Mouse (Mus musculus) spleen, postnatal 4 days (tissue): ENCODE measurements around the gene Pdzrn3.

ENCODE experiments used
- DNase-seq, 2 experiments: peaks; one replicate each; pipeline ENCODE4 v3.0.0; 2022; ENCODE audit warnings: low spot score in 2 of 2

Gene Pdzrn3

DNA sequence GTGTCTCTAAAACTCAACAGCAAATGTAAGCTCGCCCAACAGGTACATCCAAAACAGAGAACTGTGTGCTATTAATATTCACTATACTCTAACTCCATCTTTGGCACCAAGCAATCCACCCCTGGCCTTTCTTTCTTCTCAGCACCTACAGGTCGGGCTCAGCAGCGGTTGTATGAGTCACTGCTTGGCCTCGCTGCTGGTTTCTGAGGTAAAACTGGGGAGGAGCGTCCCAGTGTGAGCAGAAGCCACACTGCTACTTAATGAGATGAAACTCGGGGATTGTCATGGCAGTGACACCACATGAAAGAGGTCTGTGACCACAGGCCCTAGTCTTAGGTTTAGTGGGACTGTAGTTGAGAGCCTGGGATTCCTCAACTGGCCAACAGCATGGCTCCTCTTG lies 120.3 kb downstream of the Pdzrn3 start:
- no peak for DNase-seq

DNA sequence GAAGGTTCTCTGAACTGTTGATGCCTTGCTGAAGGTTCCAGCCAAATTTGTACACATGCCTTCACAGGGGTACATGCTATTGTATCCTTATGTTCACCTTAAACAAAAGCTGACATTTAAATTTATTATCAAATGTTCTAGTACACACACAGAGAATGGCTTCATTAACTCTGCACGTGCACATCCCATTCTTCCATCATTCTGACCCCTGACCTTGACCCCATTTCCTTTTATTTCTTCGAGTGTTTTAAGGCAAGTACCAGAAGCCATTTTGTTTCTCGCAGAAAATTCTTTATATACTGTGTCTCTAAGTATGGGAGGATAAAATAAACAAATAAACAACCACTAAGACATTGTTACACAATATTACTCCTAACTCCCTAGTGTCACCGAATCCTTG lies 123.0 kb downstream of the Pdzrn3 start:
- DNase-seq, result no peak

DNA sequence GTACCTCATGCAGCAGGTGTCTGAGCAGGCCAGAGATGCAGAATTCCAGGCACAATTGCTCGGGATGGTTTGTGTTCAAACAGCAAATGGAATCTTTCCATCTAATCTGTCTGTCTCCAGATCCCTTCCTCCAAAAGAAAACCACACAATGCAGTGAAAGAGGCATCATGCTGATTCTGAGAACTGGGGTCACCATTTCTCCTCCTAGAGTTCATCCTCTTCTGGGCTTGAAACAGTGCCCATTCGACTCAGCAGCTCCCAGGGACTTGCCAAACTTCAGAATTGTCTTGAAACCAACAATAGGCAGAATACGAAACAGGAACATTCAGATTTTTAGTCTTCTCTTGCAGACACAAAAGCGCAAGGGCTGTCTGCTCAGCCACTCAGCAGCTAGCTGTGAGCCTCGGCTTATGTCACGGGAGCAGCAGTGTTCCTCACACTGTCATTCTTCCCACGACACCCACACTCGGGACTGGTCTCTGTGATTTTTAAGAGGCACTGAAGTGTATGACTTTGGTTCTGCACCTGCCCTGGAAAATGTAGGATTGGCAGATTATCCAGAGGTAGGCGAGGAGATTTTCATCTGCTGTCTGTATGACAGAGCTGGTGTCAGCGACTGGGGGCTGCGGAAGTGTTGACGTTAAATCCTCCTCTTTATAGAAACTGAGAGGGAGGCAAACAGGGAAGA lies 125.6 kb downstream of the Pdzrn3 start:
- DNase-seq, result no peak

DNA sequence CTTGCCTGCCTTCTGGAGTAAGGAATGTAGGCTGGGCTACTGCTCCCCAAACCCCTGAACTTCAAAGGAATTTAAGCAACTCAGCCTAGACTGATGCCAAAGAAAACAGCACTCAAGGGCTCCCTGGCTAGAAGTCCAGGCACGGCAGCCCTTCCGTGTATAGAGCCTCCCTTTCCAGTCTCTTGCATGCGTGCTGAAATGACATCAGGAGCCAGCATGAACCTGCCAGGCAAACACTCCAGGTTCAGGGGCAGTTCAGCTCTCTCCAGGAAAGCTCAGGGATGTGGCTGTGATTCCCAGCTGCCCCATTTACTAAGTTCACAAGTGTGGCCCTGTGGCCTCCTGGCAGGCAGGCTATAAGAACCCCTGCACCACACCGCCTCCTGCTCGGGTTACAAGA lies 126.5 kb downstream of the Pdzrn3 start:
- no peak for DNase-seq

DNA sequence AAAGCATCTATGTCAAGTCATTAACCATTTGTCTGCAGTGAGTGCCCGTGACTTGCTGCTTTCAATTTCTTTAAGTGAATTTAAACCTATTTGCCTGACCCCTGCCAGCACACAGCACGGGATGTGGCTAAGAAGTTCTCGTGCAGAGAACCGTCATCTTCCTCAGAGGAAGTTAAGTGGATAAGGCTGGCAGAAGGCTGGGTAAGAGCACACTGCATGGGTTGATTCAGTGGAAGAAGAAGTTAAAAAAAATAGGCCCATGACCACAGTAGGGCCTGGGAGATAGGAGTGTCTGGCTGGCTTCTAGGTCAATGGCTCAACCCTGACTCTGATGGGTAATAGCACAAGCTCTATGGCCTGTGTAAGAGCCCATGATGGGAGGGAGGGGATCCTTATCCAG lies 131.6 kb downstream of the Pdzrn3 start:
- DNase-seq, result no peak

DNA sequence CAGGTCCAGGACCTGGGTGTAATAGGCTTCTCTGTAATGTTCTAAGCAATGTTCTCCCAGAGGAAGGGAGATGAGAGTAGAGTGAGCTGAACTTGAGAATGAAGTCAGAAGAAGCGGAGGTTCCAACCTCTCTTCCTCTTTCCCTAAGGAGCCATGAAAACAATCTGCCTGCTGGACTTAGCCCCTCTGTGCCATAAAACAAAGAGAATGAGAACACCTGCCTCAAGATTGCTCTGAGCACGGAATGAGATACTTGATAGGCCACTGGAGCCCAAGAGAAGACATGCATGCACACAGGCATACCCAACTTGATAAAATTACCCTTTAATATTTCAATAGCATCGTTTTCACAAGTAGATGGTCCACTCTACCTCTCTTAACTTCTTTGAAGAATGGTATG lies 133.3 kb downstream of the Pdzrn3 start:
- DNase-seq, result no peak

DNA sequence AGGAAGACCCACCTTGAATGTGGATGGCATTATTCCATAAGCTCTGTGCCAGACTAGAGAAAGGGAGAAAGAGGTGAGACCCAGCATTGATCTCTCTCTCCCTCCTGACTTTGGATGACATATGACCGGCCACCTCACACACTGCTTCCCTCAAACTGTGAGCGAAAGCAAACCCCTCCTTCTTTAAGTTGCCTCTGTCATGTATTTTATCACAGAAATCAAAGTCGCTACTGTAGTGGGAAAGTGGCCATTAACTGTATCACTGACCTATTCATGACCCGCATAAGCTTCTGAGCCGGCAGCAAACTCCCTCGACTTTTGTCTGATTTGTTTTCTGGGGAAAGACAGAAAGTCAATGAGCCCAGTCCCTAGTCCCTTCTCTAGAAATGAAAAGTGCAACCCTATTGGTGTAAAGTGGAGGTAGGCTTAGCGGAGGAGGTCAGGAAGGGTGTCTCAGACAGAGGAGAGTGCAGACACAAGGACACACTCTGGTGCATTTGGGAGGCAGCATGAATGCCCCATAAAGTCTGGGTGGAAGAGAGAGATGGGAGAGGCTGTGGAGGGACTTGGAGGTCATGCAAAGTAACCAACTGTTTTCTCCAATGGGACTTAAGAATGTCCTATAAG lies 134.4 kb downstream of the Pdzrn3 start:
- no peak for DNase-seq

DNA sequence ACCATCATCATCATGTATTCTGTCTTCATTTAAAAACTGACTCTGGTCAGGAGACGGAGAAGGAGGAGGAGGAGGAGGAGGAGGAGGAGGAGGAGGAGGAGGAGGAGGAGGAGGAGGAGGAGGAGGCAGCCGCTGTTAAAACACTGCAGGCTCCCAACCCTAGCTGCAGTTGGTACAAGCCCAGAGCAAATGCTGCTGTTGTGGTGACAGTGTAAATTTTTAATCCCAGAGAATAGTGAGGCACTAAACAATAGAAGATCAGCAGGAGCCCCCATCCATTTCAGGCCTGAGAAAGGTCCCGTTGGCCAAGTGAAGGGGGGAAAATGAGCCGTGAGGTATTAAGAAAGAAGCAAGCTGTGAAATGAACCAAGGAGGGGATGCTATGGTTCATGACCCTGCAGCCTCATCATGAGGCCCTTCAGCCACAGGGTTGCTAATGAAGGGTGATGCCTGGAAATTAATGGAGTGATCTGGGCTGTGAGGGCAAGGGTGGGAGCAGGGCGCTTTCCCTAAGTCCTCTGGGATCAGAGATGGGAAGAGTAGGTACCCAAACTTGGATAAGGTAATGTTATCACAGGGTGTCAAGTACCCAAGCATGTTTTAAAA lies 141.0 kb downstream of the Pdzrn3 start:
- DNase-seq, result no peak

DNA sequence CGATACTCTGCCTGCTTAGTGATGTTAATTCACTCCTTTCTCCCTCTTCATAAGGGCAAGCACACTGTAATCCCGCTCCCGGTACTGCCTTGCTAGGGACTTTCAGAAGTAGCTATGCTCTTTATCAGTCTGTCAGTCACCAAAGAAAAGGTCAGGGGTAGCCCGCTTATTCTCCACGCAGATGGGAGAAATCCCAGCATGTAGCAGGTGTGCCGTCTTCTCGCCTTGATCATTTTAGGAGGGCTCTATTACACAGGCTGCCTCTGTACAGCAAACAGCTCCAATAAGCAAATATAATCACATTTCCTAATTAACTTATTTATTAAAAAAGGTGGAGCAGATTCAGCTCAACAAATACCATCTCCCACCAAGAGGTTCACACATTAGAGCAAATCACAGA lies 141.5 kb downstream of the Pdzrn3 start:
- no peak for DNase-seq

DNA sequence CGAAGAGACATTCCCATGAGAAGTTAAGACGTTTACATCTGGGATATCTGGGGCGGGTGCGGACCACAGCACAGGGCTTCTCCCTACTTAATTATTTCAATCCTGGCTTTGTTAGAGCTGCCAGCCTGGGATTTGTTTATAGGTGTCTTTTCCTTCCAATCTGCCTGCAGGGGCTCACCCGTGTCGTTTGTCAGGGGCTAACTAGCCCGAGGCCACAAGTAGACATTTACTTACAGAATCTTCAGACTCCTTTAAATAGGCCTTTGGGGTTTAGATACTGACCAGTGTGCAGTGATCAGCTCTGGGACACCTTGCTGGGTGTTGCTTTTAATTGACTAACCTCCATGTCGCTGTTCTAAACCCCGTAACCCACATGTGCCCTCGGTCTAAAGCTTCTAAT lies 143.3 kb downstream of the Pdzrn3 start:
- no peak for DNase-seq

DNA sequence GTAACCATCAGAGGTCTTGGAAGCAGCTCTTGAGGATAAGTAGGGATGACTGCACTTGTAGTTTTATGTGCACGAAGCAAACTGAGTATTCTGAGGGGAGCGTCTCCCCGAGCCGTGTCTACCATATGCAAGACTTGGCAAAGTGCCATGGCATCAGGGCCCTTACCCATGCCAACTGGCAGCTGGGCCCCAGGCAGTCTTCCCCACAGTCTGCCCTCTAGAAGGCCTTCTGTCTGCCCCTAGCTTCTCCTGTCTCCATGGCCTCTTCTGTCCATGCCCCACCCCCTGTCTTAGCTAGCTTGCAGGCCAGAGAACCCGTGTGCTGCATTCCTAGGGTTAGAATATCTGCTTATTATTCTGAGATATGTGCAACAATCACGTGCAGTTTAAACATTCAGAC lies 144.0 kb downstream of the Pdzrn3 start:
- DNase-seq, result no peak

DNA sequence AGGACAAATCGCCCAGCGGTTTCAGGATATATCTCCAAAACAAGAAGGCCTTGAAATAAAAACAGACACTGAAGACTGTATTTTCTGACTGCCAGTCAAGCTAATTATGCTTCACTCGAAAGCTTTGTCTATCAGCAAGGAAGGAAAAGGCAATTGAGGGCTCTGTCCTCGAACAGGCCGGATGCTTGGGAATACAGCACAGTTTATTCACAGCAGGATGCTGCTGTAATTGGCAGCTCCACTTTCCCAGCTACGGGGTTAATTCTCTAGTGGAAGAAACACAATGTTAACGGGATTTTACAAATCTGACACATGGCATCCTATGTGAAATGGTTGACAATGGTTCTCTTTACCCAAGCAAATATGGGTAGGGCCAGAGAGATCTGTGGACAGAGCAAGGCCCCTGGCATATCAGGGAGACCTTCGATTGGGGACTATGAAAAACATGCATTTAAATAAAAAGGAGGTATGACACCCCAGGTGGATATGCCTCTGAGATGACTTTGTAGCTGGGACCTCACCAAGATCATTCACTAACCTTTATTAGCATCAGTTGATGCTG lies 150.3 kb downstream of the Pdzrn3 start:
- no peak for DNase-seq

DNA sequence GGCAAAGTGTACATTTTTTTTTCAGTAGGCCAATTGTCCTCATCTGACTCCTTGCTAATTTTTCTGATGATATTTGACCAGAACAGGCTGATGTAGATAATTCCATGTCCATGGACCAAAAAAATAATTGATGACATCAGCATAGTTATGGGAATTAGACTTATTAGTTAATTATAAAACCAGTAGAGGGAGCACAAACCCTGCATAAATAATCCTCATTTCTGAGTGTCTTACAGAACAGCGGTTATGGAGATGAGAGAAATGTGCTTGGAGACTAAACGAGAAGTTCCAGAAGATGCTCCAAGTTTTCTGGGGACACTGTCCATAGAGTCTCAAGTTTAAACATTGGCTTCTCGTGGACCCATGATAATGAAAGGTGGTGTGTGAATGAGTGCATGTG lies 157.4 kb downstream of the Pdzrn3 start:
- DNase-seq, result no peak

DNA sequence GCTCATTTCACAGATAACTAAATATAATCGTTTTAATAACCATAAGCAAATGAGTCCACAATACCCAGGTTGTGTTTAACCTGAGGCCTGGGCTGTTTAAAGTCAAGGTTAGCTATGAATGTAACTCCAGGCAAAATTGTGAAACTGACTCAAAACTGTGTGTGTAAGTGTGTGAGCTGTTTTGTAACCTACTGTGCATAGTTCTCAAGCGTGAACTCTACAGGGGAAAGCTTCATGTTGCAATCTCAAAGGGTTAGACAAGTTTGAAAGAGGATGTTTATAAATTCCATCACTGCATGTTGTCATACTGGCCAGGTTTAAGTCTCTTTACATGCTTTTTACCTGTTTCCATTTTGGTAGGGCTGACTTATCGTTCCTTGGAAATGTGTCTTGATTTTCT lies 158.7 kb downstream of the Pdzrn3 start:
- no peak for DNase-seq

DNA sequence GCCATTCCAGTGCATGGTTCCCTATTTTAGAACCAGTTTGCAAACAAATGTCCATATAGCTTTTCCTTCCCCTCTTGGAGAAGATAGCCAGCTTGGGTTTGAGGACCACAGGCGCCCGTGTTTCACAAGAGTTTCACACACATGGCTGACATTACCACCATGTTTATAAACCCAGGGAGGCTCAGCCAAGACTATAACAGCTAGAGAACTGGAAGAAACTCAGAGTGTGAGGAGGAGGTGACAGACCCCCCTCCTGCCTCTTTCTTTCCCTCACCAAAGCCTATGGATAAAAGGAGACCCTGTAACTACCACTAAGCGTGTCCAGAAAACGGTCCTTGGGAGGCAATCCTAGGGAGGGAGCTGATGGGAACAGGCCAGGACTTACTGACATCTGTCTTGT lies 159.5 kb downstream of the Pdzrn3 start:
- no peak for DNase-seq

DNA sequence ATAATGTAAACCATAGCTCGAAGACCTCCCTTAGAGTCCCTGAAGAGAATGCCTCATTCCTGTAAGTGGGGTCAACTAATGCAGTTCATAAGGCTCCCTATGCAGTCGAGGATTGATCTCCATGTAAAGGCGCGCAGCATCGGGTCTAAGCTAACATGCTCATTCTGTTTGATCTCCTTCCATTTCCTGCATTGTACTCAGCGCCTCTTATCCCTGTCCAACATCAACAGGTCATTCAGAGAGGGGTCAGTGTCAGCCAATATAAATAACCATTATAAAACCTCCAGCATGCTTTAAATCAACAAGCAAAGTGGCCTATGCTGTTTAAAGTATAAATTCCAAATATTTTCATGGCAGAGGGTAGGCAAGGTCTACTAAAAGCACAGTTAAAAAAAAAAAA lies 159.9 kb downstream of the Pdzrn3 start:
- DNase-seq, result no peak

DNA sequence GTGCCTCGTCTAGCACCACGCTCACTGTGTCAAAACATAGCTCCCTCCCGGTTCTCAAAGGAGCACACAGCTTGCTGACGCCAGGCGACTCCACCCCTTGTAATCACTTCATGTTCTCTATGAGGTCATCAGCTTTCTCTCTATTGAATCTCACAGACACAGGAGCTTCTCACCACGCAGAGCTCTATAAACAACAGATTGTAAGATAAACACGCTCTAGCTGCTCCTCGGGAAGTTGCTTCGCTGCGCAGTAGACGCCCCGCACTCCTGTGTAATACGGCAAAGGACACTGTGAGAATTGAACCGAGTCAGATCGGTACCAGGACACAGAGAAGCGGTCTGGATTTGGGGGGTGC lies 162.3 kb downstream of the Pdzrn3 start:
- no peak for DNase-seq

DNA sequence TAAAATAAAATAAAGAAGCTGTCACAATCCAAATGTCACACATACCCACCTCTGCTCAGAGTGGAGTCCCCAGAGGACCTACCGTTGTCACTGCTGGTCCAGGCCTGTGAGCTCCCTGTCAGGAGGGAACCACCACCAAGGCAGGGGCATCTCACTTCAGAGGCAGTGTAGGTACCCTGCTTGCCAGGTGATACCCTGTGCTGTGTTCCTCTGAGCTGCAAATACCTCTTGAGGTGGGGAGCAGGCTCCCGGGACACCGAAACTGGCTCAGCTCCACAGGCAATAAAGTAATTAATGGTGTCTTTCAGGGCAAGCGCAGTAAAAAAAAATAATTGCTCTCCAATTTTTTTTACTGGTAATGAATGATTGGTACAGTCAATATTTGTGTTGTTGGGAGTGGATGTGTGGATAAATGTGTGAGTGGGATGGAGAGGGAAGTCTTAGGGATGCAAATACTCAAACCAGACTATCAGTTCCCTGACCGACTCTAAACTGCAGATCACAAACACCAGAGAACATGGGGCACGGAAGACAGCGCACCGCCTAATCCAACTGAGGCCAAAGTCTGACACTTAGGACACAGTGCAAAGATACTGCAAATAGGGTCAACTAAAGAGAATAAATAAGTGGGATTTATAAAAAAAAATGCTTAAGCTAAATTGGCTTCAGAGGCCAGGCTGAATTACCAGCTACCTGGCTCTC lies 162.8 kb downstream of the Pdzrn3 start:
- no peak for DNase-seq

DNA sequence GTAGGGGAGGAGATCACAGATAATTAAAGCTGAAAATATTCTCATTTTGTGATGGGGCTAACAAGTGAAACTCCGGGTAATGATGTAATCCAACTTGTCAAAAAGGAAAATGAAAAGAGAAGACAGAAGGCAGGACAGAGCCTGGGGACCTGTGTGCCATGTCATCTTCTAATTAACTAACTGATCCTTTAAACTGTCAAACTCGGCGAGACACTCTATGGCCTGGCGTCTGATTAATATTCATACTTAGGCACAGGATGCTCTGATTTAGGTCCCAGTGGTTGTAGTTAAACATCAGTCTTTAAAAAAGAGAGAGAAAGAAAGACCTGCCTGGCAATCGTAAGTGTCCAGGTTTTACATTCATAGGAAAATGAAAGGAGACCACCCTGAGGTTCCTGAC lies 164.6 kb downstream of the Pdzrn3 start:
- DNase-seq, result no peak

DNA sequence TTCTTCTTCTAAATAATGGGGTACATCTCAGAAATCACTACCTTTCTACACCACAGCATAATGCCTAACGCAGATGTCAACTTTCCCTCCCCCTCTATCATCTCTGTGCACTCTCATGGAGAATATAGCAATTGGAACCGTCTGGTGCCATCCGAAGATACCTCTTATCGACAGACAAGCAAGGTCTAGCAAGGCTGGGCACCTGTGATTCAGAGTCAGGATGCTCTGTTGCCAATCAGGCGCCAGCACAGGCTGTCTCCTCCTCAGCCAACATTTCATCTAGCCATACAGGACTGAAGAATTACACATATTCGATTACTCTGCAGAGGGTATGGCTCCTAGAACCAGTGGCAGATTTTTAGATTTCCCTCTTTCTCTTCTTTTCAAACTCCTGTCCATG lies 165.6 kb downstream of the Pdzrn3 start:
- DNase-seq, result no peak

DNA sequence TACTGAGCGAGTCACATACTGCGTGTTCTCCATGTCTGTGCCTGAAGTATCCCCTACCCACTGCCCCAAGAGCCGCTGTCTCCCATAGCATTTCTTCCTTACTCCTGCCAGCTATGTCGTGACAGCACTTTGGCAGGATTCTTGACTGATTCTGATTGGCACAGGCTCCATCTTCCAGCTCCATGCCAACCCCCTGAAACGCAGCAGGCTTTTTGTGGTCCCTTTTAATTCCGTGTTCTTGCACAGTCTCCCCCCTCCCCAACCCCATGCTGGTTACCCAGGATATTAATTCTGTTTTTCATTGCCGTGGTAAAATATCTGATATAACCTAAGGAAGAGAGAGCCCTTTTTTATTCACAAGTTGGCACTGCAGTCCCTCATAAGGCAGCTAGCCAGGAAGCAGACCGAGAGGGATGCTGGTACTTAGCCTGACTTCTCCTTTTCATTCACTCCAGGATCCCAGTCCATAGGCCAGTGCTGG lies 166.3 kb downstream of the Pdzrn3 start:
- DNase-seq, result no peak

DNA sequence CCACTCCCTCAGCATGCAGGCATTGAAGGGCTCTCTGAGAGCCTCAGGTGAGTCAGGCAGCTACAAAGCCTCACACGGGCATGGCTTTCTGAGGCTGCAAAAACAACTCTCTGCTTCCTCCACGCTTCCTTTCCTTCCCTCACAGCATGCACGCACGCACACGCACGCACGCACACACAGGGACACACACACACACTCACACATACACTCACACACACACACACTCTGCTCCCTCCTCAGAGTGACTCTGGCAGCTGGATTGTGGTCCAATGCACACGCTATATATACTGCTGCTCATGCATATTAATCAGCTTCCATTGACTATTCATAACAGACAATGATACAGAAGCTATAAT lies 178.8 kb downstream of the Pdzrn3 start:
- no peak for DNase-seq
